Mouse (Mus musculus) frontal cortex, adult (tissue): ENCODE measurements at regions not wholly inside any gene's neighbourhood (a gene's known extent, or its start where the extent isn't known, plus 50 kb on each side); places are given as distances from the start of the nearest gene placed in this dataset.
A peak's percentile ranks its signal among the peaks of the same experiment; 100 is the strongest.

Experiments used
- ATAC-seq: cut with Nextera tagmentation; 2 replicates; pipeline ENCODE4 v1.9.2; 2017; ENCODE audit warnings: mild to moderate bottlenecking, moderate library complexity, mixed read lengths; ENCODE audit not compliant: low TSS enrichment

DNA sequence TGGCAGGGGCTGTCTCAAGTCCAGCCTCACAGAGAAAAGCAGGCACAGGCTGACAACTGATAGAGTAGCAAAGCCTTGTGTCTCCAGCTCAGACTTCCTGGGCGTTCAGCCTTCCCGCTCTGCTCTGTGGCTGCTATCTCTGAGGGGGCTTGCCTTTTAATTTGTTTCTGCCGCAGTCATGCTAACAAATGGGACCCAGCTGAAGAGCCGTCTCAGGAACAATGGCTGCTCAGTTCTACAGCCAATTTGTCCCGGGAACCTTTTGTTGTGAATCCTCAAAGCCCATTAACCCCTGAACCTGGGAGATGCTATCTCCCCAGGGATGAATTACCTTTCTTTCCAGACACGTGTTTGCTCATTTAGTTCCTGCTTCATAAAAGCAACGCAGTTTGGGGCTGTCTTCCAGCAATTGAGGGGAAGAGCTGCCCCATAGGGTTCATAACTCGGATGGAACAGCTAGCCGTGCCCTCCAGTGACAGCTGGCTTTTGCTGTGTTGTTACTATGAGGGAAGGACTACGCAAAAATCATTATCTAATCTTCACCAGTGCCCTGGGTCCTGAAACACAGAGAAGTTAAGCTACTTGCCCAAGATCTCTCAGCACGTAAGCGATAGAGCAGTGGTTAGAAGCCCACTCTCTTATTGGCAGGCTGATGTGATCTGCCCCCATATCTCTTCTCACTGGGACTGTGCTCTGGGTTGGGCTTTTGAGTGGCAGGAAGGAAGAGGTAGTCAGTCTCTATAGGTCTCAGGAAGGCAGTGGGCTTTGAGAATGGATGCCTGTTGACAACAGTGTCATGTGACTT is 240.9 kb downstream of the Rybp start:
- ATAC-seq, result no peak

DNA sequence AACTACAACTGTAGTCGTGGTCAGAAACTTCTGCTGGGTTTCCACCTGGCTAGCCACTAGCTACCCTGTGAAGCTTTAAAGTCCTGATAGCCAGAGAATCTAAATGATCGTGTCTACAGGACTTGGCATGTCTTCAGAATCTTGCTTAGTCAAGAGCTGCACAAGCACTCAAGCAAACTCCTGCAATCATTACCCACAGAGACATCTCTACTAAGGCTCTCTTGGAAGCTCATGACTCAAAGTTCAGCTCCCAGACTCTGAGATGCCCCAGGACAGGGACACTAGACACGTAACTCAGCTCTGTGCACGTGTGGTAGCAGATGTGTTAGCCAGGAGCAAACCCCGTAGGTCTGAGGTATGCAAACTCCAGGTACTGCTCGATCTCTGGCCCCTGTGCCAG is 242.2 kb downstream of the Rybp start:
- no peak for ATAC-seq

DNA sequence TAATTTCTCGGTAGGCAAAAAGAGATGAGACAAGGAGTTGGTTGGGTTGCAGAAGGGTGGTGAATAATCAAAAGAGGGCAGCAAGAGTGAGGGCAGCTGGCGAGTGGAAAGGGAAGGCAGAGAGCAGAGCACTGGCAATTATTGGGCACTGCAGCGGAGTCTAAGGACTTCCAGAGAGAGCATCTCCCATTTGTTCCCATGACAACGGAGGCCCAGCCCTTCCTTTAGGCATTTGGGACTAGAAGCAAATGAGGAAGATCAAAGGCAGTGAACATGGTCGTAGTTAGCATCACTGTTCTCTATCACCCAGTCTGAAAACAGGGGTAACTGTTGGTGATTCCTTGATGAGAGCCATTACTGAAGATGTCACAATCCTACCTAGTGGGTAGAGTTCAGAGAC is 246.1 kb downstream of the Rybp start:
- ATAC-seq, result no peak

DNA sequence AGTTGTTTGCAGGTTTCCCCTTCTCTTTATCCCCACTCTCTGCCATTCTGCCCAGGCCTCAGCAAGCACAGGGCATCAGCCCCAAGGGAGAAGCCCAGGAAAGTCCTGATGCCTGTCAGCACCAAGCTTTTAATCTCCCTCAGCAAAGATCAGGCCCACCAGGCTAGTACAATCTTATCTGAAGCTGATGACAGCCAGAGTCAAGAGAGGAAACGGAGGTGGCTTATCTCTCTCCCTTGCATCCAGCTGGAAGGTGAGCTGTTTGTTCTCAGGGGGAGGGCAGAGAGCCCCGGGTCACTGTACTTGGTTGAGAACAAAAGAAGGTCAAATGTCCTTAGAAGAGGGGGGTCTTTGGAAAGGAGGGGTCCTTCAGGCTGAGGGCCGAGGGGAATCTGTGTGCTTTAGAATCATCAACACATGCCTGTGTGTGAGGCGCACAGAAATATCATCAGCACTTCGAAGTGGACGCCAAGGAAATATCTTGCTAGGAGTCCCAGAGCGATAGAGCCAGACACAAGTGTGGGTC is 246.8 kb downstream of the Rybp start:
- ATAC-seq, result no peak

GRCm38 (mm10) chr6:100032701-100033100 is 254.6 kb downstream of the Rybp start:
- peak; percentile 94 for ATAC-seq

DNA sequence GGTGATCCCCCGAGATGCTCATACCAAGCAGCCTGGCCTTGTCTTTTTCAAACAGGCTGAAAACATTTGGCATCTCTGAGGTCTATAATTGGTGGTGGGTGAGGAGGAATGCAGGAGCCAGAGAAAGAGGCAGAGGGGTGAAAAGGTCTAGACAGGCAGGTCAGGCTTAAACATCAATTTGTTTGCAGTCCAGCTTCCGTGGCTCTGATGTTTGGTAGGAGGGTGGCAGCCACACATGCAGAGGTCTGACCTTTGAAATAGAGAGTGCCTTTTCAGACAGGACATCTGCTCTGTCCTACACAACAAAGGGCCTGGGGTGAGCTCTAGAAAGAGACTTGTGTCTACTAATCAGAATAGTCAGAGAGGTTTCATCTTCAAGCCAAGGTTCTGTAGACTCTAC is 256.8 kb downstream of the Rybp start:
- ATAC-seq, result no peak

DNA sequence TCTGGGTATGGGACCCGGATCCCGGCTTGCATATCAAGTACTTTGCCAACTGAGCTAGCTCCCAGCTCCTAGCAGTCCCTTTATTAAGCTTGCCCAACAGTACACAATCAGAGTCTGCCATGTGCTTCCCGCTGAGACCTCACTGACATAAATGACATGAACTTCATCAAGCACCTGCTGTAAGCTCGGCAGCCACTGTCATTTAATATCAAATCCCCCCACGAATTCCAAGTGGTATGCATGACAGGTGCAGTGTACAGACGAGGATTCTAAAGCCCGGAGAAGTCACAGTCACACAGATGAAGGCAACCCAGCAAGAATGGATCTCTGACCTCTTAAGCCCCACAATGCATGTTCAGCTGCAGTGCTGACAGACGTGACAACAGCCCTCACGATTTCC is 257.3 kb downstream of the Rybp start:
- no peak for ATAC-seq

- ATAC-seq, result no peak
Measured at GRCm38 (mm10) chr6:100027524-100027923, 259.8 kb downstream of the Rybp start.

- ATAC-seq, result no peak
Measured at GRCm38 (mm10) chr6:100025531-100025951, 261.7 kb downstream of the Rybp start.

- ATAC-seq, result no peak
Measured at GRCm38 (mm10) chr6:100023434-100024095, 263.7 kb downstream of the Rybp start.

DNA sequence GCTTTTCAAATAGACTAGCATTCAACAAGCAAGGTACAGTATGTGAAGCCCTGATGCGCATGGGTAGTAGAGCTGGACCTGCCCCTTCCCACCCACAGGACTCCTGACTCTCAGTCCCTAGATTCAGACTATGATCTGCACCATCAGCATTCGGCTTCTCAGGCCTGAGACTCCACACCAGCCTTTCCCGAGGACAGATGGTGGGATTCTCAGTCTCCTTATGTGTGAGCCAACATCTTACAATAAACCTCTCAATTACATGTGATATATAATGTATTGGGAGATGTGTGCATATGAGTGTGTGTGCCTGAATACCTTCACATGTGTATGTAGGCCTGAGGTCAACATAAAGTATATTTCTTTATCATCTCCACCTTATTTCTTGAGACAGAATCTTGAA is 268.3 kb downstream of the Rybp start:
- no peak for ATAC-seq

GRCm38 (mm10) chr6:100013949-100014348 is 273.3 kb downstream of the Rybp start:
- ATAC-seq, result no peak

GRCm38 (mm10) chr6:100011520-100012062 is 275.7 kb downstream of the Rybp start:
- ATAC-seq, result peak; percentile 72

- ATAC-seq, result no peak
Measured at GRCm38 (mm10) chr6:100010954-100011481, 276.3 kb downstream of the Rybp start.

DNA sequence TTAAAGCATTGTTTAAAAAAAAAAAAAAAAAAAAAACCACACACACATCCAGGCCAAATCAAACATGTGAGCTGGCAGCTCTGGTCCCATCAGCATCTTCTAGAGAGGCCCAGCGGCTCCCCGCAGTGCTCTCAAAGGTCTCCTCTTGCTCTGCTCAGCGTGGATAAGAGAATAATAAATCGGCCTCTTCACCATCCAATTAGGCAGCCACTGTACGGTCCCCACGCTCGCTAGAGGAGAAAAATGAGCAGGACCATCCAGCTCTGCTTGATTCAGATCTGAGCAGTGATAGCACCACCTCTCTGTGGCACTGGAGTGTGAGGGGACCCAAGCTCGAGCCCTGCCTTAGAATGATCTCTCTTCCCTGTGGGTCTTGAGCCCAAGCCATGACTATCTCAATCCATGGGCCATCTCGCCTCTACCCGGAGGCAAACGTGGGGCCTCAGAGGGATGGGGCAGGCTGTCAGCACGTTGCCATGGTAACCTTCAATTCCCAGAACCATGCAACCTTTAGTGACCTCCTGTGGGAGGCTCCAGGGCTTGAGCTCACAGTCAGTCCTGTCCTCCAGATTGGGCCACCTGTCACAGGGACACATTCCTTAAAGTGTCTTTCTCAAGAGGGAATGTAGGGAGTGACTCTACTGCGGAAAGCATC is 273.6 kb upstream of the Prok2 start:
- ATAC-seq, result no peak

- ATAC-seq, result no peak
Measured at GRCm38 (mm10) chr6:99995970-99996956, 270.1 kb upstream of the Prok2 start.

DNA sequence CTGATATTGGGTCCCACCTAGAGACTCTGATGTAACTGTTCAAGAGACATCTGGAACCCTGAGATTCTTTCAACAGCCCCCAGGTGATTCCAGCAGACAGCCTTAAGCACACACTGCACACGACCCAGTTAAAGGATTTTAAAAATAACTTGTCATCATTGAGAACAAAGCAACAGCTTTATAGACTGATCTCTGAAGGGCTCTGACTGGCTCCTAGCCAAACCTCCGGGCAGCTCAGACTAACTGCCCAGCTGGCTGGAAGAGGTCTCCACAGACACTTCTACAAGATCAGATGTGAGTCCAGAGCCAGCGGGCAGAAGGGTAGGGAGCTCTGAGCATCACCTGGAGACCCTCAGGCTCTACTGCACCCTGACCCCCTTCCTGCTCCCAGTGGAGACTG is 267.8 kb upstream of the Prok2 start:
- ATAC-seq, result no peak

GRCm38 (mm10) chr6:99991079-99991478 is 264.9 kb upstream of the Prok2 start:
- ATAC-seq, result no peak

DNA sequence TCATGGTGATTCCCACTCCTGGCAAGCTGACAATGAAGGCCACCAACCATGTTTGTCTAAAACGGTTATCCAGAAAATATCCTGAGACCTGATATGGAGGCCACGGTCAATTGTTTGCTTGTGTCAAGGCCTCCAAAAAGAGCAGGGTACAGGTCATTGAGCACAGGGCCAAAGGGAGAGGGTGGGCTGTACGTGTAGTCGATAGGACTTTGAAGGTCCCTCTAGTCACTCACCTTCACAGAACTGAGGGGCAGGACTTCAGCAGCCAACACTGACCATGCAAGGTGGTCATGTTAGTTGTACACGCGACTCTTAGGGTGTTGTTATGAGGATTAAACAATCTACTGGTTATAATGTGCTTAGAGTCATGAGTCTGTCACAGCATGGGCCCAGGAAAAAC is 264.4 kb upstream of the Prok2 start:
- no peak for ATAC-seq

- no peak for ATAC-seq
Measured at GRCm38 (mm10) chr6:99986449-99986848, 260.3 kb upstream of the Prok2 start.

- no peak for ATAC-seq
Measured at GRCm38 (mm10) chr6:99985322-99985721, 259.1 kb upstream of the Prok2 start.
